Mouse (Mus musculus) G1E (cell line): ENCODE data around the gene Tmem86a. TPM values are rescaled to one million over a fixed set of nuclear protein-coding genes. Genes with fewer than 3 reads are reported as not detected.

Experiments
- ATAC-seq: 2 replicates; pipeline ENCODE4 v1.8.0; 2016; ENCODE audit warnings: mild to moderate bottlenecking; ENCODE audit not compliant: insufficient number of reproducible peaks, poor library complexity, low FRiP score, severe bottlenecking; ENCODE audit errors: extremely low read depth
- DNase-seq: peaks from one replicate; pipeline ENCODE4 v3.0.0; 2012; ENCODE audit warnings: low spot score
- H3K27me3 ChIP-seq: 2 replicates; pipeline ENCODE4 v1.6.1; 2012; ENCODE audit warnings: mild to moderate bottlenecking, low read length, inconsistent platforms; ENCODE audit not compliant: insufficient read depth
- H3K36me3 ChIP-seq: replicated peaks from 2 replicates; pipeline ENCODE3; 2012; ENCODE audit warnings: mild to moderate bottlenecking, inconsistent platforms
- H3K4me1 ChIP-seq: 2 replicates; pipeline ENCODE4 v1.6.1; 2012; ENCODE audit warnings: low read depth, low read length, inconsistent platforms, mixed read lengths; ENCODE audit not compliant: insufficient read depth
- H3K4me3 ChIP-seq: 2 replicates; pipeline ENCODE4 v1.5.1; 2012; ENCODE audit warnings: low read depth, mild to moderate bottlenecking, inconsistent platforms, low read length, moderate library complexity, mixed read lengths
- H3K9me3 ChIP-seq: replicated peaks from 2 replicates; pipeline ENCODE4 v1.6.1; 2012; ENCODE audit warnings: inconsistent platforms
- CTCF ChIP-seq: IDR thresholded peaks from 2 replicates; pipeline ENCODE4 v1.5.1; 2012; ENCODE audit warnings: low read depth, low read length, inconsistent platforms, mixed read lengths
- GATA1 ChIP-seq: IDR thresholded peaks from 2 replicates; pipeline ENCODE4 v1.6.1; 2012; ENCODE audit warnings: borderline replicate concordance, low read length, inconsistent platforms, mixed read lengths
- GATA2 ChIP-seq: IDR thresholded peaks from 2 replicates; pipeline ENCODE4 v1.6.1; 2012; ENCODE audit warnings: low read depth, low read length, inconsistent platforms, borderline replicate concordance
- POLR2AphosphoS5 ChIP-seq: IDR thresholded peaks from 2 replicates; pipeline ENCODE4 v1.6.1; 2012; ENCODE audit warnings: low read depth, low read length, inconsistent platforms; ENCODE audit not compliant: insufficient replicate concordance
- TAL1 ChIP-seq: conservative IDR thresholded peaks from 2 replicates; pipeline ENCODE4 v1.6.1; 2012; ENCODE audit warnings: low read depth, low read length, inconsistent platforms, mixed read lengths
- polyA plus RNA-seq: library from polyadenylated mRNA; stranded (reverse); fragments of >175 nt; gene quantifications from 2 replicates; pipeline ENCODE4 v1.2.3, GENCODE M21; 2012
- total RNA-seq, 2 experiments: library from RNA; stranded (forward) in 1 of 2; stranded (reverse) in 1 of 2; fragments of 200-1000 nt in 1 of 2; fragments of >200 nt in 1 of 2; fragmentation: Nextera tagmentation in 1 of 2; gene quantifications; 2 replicates each; pipeline ENCODE4 v1.2.3; 2014 to 2017

Tmem86a gene
- total and polyA plus RNA-seq, 3 experiments, result 0.05 to 7.1 TPM; not detected in 1

GRCm38 (mm10) chr7:47099306-47099705, 48.9 kb downstream of the Tmem86a start:
- no peak for TF ChIP-seq CTCF
- no peak for TF ChIP-seq GATA1
- no peak for TF ChIP-seq TAL1
- no peak for TF ChIP-seq POLR2AphosphoS5
- no peak for TF ChIP-seq GATA2
- no peak for ATAC-seq

GRCm38 (mm10) chr7:47100615-47101014, 50.2 kb downstream of the Tmem86a start:
- no peaks in the 10 kb centered on the region for H3K36me3 ChIP-seq
- ATAC-seq (no peak), DNase-seq (no peak)
- no peak overlapping the region for H3K4me3 ChIP-seq
- 0 out of 2 replicates have a peak, but pooled peaks cover 2% of the 10 kb centered on the region for H3K4me1 ChIP-seq
- TF ChIP-seq TAL1 (no peak), POLR2AphosphoS5 (no peak), CTCF (no peak), GATA2 (no peak)
- peaks cover 12% of the 10 kb centered on the region for H3K27me3 ChIP-seq
- no peaks in the 10 kb centered on the region for H3K9me3 ChIP-seq

More at GRCm38 (mm10) chr7:47099306-47099705, 48.9 kb downstream of the Tmem86a start:
- Histone ChIP-seq H3K4me1 (0 out of 2 replicates have a peak, but pooled peaks cover 2% of the 10 kb centered on the region), H3K36me3 (no peaks in the 10 kb centered on the region), H3K9me3 (no peaks in the 10 kb centered on the region), H3K27me3 (peaks cover 12% of the 10 kb centered on the region), H3K4me3 (no peak overlapping the region)
- no peak for DNase-seq

- DNase-seq (no peak), ATAC-seq (no peak)
- H3K36me3 ChIP-seq, result no peaks in the 10 kb centered on the region
- H3K4me1 ChIP-seq, result 0 out of 2 replicates have a peak, but pooled peaks cover 2% of the 10 kb centered on the region
- H3K9me3 ChIP-seq, result no peaks in the 10 kb centered on the region
- H3K27me3 ChIP-seq, result peaks cover 12% of the 10 kb centered on the region
- TF ChIP-seq GATA1, result no peak
- no peak for TF ChIP-seq GATA2
- TF ChIP-seq TAL1, result no peak
- H3K4me3 ChIP-seq, result no peak overlapping the region
Observed at GRCm38 (mm10) chr7:47102970-47103369, 52.6 kb downstream of the Tmem86a start.

- Histone ChIP-seq H3K4me1 (0 out of 2 replicates have a peak, but pooled peaks cover 2% of the 10 kb centered on the region), H3K4me3 (no peak overlapping the region), H3K27me3 (peaks cover 11% of the 10 kb centered on the region), H3K9me3 (no peaks in the 10 kb centered on the region), H3K36me3 (no peaks in the 10 kb centered on the region)
- TF ChIP-seq TAL1 (no peak), POLR2AphosphoS5 (no peak), GATA1 (no peak), GATA2 (no peak), CTCF (no peak)
- ATAC-seq, result no peak
- DNase-seq, result no peak
Observed at GRCm38 (mm10) chr7:47103671-47104414, 53.4 kb downstream of the Tmem86a start.

Other genes with a start within 250 kb of the Tmem86a start
- 2,069 and 2,225 TPM in 2 replicates for gene Ldha, start 209.1 kb upstream of the Tmem86a start, total RNA-seq (2014; fragmentation: Nextera tagmentation)
- gene Ldha, start 209.1 kb upstream of the Tmem86a start, total RNA-seq (2017), result 1,859 and 1,927 TPM in 2 replicates
- gene Ldha, start 209.1 kb upstream of the Tmem86a start, polyA plus RNA-seq, result 2,214 and 2,274 TPM in 2 replicates
- not detected in 2 replicates for gene Ldhc, start 189.4 kb upstream of the Tmem86a start, total RNA-seq (2014; fragmentation: Nextera tagmentation)
- gene Ldhc, start 189.4 kb upstream of the Tmem86a start, total RNA-seq (2017), result not detected in 2 replicates
- gene Ldhc, start 189.4 kb upstream of the Tmem86a start, polyA plus RNA-seq, result not detected in 2 replicates
- 166 and 220 TPM in 2 replicates for gene Tsg101, start 130.6 kb upstream of the Tmem86a start, total RNA-seq (2014; fragmentation: Nextera tagmentation)
- 39.9 and 42.9 TPM in 2 replicates for gene Tsg101, start 130.6 kb upstream of the Tmem86a start, total RNA-seq (2017)
- gene Tsg101, start 130.6 kb upstream of the Tmem86a start, polyA plus RNA-seq, result 50.9 and 53.3 TPM in 2 replicates
- 14.5 and 18.1 TPM in 2 replicates for gene Uevld, start 92.1 kb upstream of the Tmem86a start, total RNA-seq (2014; fragmentation: Nextera tagmentation)
- gene Uevld, start 92.1 kb upstream of the Tmem86a start, total RNA-seq (2017), result 8.1 and 8.6 TPM in 2 replicates
- gene Uevld, start 92.1 kb upstream of the Tmem86a start, polyA plus RNA-seq, result 0.11 and 0.18 TPM in 2 replicates
- gene Gm9999, start 67.0 kb upstream of the Tmem86a start, total RNA-seq (2014; fragmentation: Nextera tagmentation), result not detected in 2 replicates
- gene Gm9999, start 67.0 kb upstream of the Tmem86a start, total RNA-seq (2017), result 0.76 TPM in 1 of 2 replicates, not detected in the other
- not detected in 2 replicates for gene Gm9999, start 67.0 kb upstream of the Tmem86a start, polyA plus RNA-seq
- 36.4 and 41.9 TPM in 2 replicates for gene Spty2d1, start 42.2 kb upstream of the Tmem86a start, total RNA-seq (2014; fragmentation: Nextera tagmentation)
- 22.2 and 24.4 TPM in 2 replicates for gene Spty2d1, start 42.2 kb upstream of the Tmem86a start, total RNA-seq (2017)
- 6.0 and 6.7 TPM in 2 replicates for gene Spty2d1, start 42.2 kb upstream of the Tmem86a start, polyA plus RNA-seq
- not detected in 2 replicates for gene Ptpn5, start 83.1 kb downstream of the Tmem86a start, total RNA-seq (2014; fragmentation: Nextera tagmentation)
- gene Ptpn5, start 83.1 kb downstream of the Tmem86a start, total RNA-seq (2017), result 0.06 and 0.11 TPM in 2 replicates
- gene Ptpn5, start 83.1 kb downstream of the Tmem86a start, polyA plus RNA-seq, result not detected in 2 replicates
- gene Mrgpra6, start 154.3 kb downstream of the Tmem86a start, total RNA-seq (2014; fragmentation: Nextera tagmentation), result not detected in 2 replicates
- gene Mrgpra6, start 154.3 kb downstream of the Tmem86a start, total RNA-seq (2017), result 0.17 TPM in 1 of 2 replicates, not detected in the other
- gene Mrgpra6, start 154.3 kb downstream of the Tmem86a start, polyA plus RNA-seq, result not detected in 2 replicates
- not detected in 2 replicates for gene Mrgpra9, start 202.2 kb downstream of the Tmem86a start, total RNA-seq (2014; fragmentation: Nextera tagmentation)
- 0.46 TPM in 1 of 2 replicates, not detected in the other for gene Mrgpra9, start 202.2 kb downstream of the Tmem86a start, total RNA-seq (2017)
- not detected in 2 replicates for gene Mrgpra9, start 202.2 kb downstream of the Tmem86a start, polyA plus RNA-seq